In genomic region chr17:12725871-12726270, GRCm38 (mm10) we compare ENCODE assay signal across 8 mouse cellular contexts. TPM values are rescaled to one million over a fixed set of nuclear protein-coding genes. Genes with fewer than 3 reads are reported as not detected.
DNase-seq lines count a peak whose midpoint lies in the region; ATAC-seq and TF ChIP-seq lines count a peak whose summit lies in the region.

No protein-coding gene starts in this region.

- peaks cover 28% of the 10 kb centered on the region for H3K4me1 ChIP-seq in lung, adult 2 months (ENCODE audit: control insufficient read depth, insufficient read depth, low read length)
- H3K4me1 ChIP-seq in limb, embryonic 15.5 days: peaks cover 60% of the 10 kb centered on the region

- no peak overlapping the region for H3K4me3 ChIP-seq in lung, adult 2 months (replicated peaks; ENCODE audit: extremely low read depth, low read depth, low read length)
- H3K4me3 ChIP-seq in limb, embryonic 15.5 days: no peak overlapping the region

- H3K27ac ChIP-seq in limb, embryonic 15.5 days: peak overlapping the region; percentile 93

- H3K9ac ChIP-seq in limb, embryonic 15.5 days: no peak overlapping the region

- 9% methylated on average over 4 of the region's 4 CpGs for WGBS in lung, adult 2 months
- 19% methylated on average over 4 of the region's 4 CpGs for WGBS in limb, embryonic 15.5 days

- peaks cover 23% of the 10 kb centered on the region for H3K36me3 ChIP-seq in limb, embryonic 15.5 days

- ATAC-seq in common myeloid progenitor, adult 5-6 weeks (replicated peaks; ENCODE audit: low read depth, poor library complexity, severe bottlenecking): peak; percentile 42; the same call in 1 of the 2 replicates
- no peak for ATAC-seq in limb, embryonic 15.5 days (ENCODE audit: insufficient number of reproducible peaks, low FRiP score, low TSS enrichment, low read depth)
- no peak for ATAC-seq in granulocyte monocyte progenitor cell, adult 5-6 weeks (replicated peaks; ENCODE audit: poor library complexity, severe bottlenecking)

- H3K9me3 ChIP-seq in limb, embryonic 15.5 days: no peaks in the 10 kb centered on the region

- H3K27me3 ChIP-seq in limb, embryonic 15.5 days: no peaks in the 10 kb centered on the region

- DNase-seq in lung, adult 18-20 months: peak; percentile 42 to 58
- DNase-seq in lung, adult 2 months: no peak
- peak; percentile 78 for DNase-seq in heart, postnatal 4 days
- DNase-seq in yolk sac, embryonic 10.5 days (ENCODE audit: low spot score): peak; percentile 50
- no peak for DNase-seq in layer of hippocampus, postnatal 25 days (ENCODE audit: extremely low spot score in 1 of 2, low spot score in 1 of 2)

- peak overlapping the region; percentile 5; the same call in 1 of the 2 replicates for H3K4me2 ChIP-seq in limb, embryonic 15.5 days

- no peak for TF ChIP-seq POLR2A in lung, adult 2 months (IDR thresholded peaks at IDR 0.05; ENCODE audit: borderline replicate concordance, extremely low read depth, low read depth, low read length)

- no peak for TF ChIP-seq CTCF in lung, adult 2 months (IDR thresholded peaks at IDR 0.05; ENCODE audit: insufficient read depth, low read length)

RNA-seq across cellular contexts. Expression of gene Igf2r, which starts 43.6 kb away (rescaled TPM):
- 26.8 and 27.5 TPM in 2 replicates for polyA plus RNA-seq in lung, adult 2 months (2012; rRNA removed)
- 5.8 and 7.3 TPM in 2 replicates for total RNA-seq in common myeloid progenitor, adult 5-6 weeks (2017)
- total RNA-seq in heart, postnatal 4 days (2021): 100 to 1,000 TPM; 318 TPM
- polyA plus RNA-seq in limb, embryonic 15.5 days (2015; fragmentation: Nextera tagmentation; extraction: Ambion mirVana): 45.0 TPM in 2 replicates
- 10 to 100 TPM; 28.1 to 29.8 TPM for total RNA-seq in layer of hippocampus, postnatal 25 days (2021)
- 0.04 and 0.73 TPM in 2 replicates for total RNA-seq in granulocyte monocyte progenitor cell, adult 5-6 weeks (2014; fragmentation: Nextera tagmentation)
- 0.78 and 1.5 TPM in 2 replicates for total RNA-seq in granulocyte monocyte progenitor cell, adult 5-6 weeks (2017)

RNA-seq across cellular contexts. Expression of gene Slc22a1, which starts 50.2 kb away (rescaled TPM):
- polyA plus RNA-seq in lung, adult 2 months (2012; rRNA removed): 0.43 and 1.7 TPM in 2 replicates
- total RNA-seq in common myeloid progenitor, adult 5-6 weeks (2017): not detected in 2 replicates
- 10 to 100 TPM; 10.3 to 13.9 TPM for total RNA-seq in heart, postnatal 4 days (2021)
- not detected in 2 replicates for polyA plus RNA-seq in limb, embryonic 15.5 days (2015; fragmentation: Nextera tagmentation; extraction: Ambion mirVana)
- not detected for total RNA-seq in layer of hippocampus, postnatal 25 days (2021)
- total RNA-seq in granulocyte monocyte progenitor cell, adult 5-6 weeks (2014; fragmentation: Nextera tagmentation): not detected in 2 replicates
- not detected in 2 replicates for total RNA-seq in granulocyte monocyte progenitor cell, adult 5-6 weeks (2017)

Comparison
In these comparisons a context has a peak if more than half of its experiments do, and no peak if none do; other contexts are left out.
1. DNase-seq: peak in lung, adult 18-20 months (2 of 2), heart, postnatal 4 days (single experiment) and yolk sac, embryonic 10.5 days (single experiment); none in lung, adult 2 months (single experiment) and layer of hippocampus, postnatal 25 days (0 of 2).
2. RNA of gene Igf2r, which starts 43.6 kb away (total RNA-seq): 318 TPM in heart, postnatal 4 days; 28.1 to 29.8 TPM in layer of hippocampus, postnatal 25 days, 5.8 to 7.3 TPM in common myeloid progenitor, adult 5-6 weeks and 0.04 to 1.5 TPM in granulocyte monocyte progenitor cell, adult 5-6 weeks; every median in the first group is over 10 times any median in the second.
3. RNA of gene Slc22a1, which starts 50.2 kb away (total RNA-seq): 10.3 to 13.9 TPM in heart, postnatal 4 days; not detected in layer of hippocampus, postnatal 25 days, not detected in common myeloid progenitor, adult 5-6 weeks and not detected in granulocyte monocyte progenitor cell, adult 5-6 weeks; every median in the first group is over 10 times any median in the second.